Mouse (Mus musculus): ENCODE results near the gene Gas7. TPM values are rescaled to one million over a fixed set of nuclear protein-coding genes. Genes with fewer than 3 reads are reported as not detected.

The Gas7 gene
- total RNA-seq, 1 experiment from 2014 or later: 1.3 TPM

GRCm38 (mm10) chr11:67679300-67679699 is 224.1 kb downstream of the Gas7 start:
- no peak for ATAC-seq (replicated peaks in 1 of 2; ENCODE audit: insufficient read depth in 1 of 2, low FRiP score in 2 of 2, low TSS enrichment in 1 of 2, low read depth in 1 of 2, poor library complexity in 2 of 2, severe bottlenecking in 2 of 2)

DNA sequence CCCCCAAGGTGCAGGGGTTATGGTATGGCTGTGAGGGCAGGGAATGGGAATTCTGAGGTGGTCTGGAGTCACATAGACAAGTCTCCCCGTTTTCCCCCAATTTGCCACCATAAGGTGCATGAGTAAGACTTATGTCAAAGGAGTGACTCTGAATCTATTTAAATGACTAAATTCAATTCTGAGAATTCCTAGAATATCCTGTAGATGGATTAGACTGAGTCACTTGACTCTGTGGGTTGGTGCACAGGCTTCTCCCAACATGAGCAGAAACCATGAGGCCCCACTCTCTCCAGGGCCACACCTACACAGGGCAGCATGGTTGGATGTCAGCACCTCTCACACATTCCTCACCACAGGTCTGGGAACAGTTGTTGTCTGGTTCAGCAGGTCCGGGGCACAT is 224.7 kb downstream of the Gas7 start:
- no peak for ATAC-seq (replicated peaks in 1 of 2; ENCODE audit: insufficient read depth in 1 of 2, low FRiP score in 2 of 2, low TSS enrichment in 1 of 2, low read depth in 1 of 2, poor library complexity in 2 of 2, severe bottlenecking in 2 of 2)

- ATAC-seq (replicated peaks in 1 of 2; ENCODE audit: insufficient read depth in 1 of 2, low FRiP score in 2 of 2, low TSS enrichment in 1 of 2, low read depth in 1 of 2, poor library complexity in 2 of 2, severe bottlenecking in 2 of 2): no peak
Observed at GRCm38 (mm10) chr11:67681871-67682270, 226.6 kb downstream of the Gas7 start.

- ATAC-seq (replicated peaks in 1 of 2; ENCODE audit: insufficient read depth in 1 of 2, low FRiP score in 2 of 2, low TSS enrichment in 1 of 2, low read depth in 1 of 2, poor library complexity in 2 of 2, severe bottlenecking in 2 of 2): no peak
Observed at GRCm38 (mm10) chr11:67686109-67686508, 230.9 kb downstream of the Gas7 start.

- no peak for ATAC-seq (replicated peaks in 1 of 2; ENCODE audit: insufficient read depth in 1 of 2, low FRiP score in 2 of 2, low TSS enrichment in 1 of 2, low read depth in 1 of 2, poor library complexity in 2 of 2, severe bottlenecking in 2 of 2)
Observed at GRCm38 (mm10) chr11:67694703-67695376, 239.6 kb downstream of the Gas7 start, which contains the start of gene Rcvrn. Gene Rcvrn (plus strand): TSS chr11:67695326.

- no peak for ATAC-seq (replicated peaks in 1 of 2; ENCODE audit: insufficient read depth in 1 of 2, low FRiP score in 2 of 2, low TSS enrichment in 1 of 2, low read depth in 1 of 2, poor library complexity in 2 of 2, severe bottlenecking in 2 of 2)
Observed at GRCm38 (mm10) chr11:67712976-67713375, 257.7 kb downstream of the Gas7 start.

DNA sequence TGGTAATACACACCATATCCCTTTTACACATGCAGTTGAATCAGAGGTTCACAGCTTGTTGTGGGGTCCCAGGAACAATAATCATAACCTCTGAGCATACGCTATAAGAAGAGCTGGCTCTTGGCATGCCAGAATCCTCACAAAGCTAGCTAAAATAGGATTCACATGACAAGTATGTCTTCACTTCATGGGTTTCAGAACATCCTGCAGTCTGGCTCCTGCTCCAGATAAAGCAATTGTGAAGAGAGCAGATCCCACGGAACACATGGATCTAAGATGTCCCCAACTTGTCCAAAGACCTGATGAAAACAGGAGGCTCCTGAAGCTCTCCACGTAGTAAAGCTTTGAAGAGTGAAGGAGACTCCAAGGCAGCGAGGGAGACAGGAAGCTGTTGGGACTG is 260.1 kb downstream of the Gas7 start:
- ATAC-seq (replicated peaks in 1 of 2; ENCODE audit: insufficient read depth in 1 of 2, low FRiP score in 2 of 2, low TSS enrichment in 1 of 2, low read depth in 1 of 2, poor library complexity in 2 of 2, severe bottlenecking in 2 of 2): no peak

GRCm38 (mm10) chr11:67721485-67721884 is 266.2 kb downstream of the Gas7 start:
- no peak for ATAC-seq (replicated peaks in 1 of 2; ENCODE audit: insufficient read depth in 1 of 2, low FRiP score in 2 of 2, low TSS enrichment in 1 of 2, low read depth in 1 of 2, poor library complexity in 2 of 2, severe bottlenecking in 2 of 2)

DNA sequence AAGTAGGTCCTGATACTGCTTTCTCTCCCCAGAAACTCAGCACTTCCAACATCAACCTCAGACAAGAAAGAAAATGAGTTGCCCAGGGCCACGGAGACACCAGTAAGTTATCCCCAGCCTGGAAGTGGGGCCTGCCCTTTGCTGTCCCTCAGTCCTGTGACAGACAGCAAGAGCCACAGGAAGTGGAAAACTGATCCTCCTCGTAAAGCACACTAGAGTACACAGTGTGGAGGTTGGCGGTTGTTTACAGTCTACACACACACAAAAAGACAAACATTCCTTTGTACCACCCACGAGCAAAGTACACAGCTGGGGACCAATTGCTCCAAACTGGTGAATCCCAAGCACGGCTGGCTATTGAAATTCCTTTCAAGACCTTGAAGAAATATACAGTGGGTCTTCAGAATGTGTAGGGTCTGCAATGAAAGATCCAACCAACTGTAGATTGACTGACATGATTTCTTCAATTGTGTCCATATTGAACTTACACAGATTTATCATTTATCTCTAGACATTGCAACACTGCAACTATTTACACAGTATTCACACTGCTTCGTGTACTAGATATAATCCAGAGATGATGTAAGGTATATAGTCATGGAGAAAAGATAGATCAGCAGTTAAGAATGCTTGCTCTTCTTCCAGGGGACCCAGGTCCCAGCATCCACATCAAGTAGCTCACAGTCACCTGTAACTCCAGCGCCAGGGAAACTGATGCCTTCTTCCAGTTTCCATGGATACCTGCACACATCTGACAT is 267.3 kb downstream of the Gas7 start:
- ATAC-seq (replicated peaks in 1 of 2; ENCODE audit: insufficient read depth in 1 of 2, low FRiP score in 2 of 2, low TSS enrichment in 1 of 2, low read depth in 1 of 2, poor library complexity in 2 of 2, severe bottlenecking in 2 of 2): no peak

- no peak for ATAC-seq (replicated peaks in 1 of 2; ENCODE audit: insufficient read depth in 1 of 2, low FRiP score in 2 of 2, low TSS enrichment in 1 of 2, low read depth in 1 of 2, poor library complexity in 2 of 2, severe bottlenecking in 2 of 2)
Observed at GRCm38 (mm10) chr11:67723231-67724013, 268.2 kb downstream of the Gas7 start.

GRCm38 (mm10) chr11:67727095-67727494 is 271.9 kb downstream of the Gas7 start:
- ATAC-seq (replicated peaks in 1 of 2; ENCODE audit: insufficient read depth in 1 of 2, low FRiP score in 2 of 2, low TSS enrichment in 1 of 2, low read depth in 1 of 2, poor library complexity in 2 of 2, severe bottlenecking in 2 of 2): no peak

- no peak for ATAC-seq (replicated peaks in 1 of 2; ENCODE audit: insufficient read depth in 1 of 2, low FRiP score in 2 of 2, low TSS enrichment in 1 of 2, low read depth in 1 of 2, poor library complexity in 2 of 2, severe bottlenecking in 2 of 2)
Observed at GRCm38 (mm10) chr11:67728726-67729125, 273.5 kb downstream of the Gas7 start.

- ATAC-seq (replicated peaks in 1 of 2; ENCODE audit: insufficient read depth in 1 of 2, low FRiP score in 2 of 2, low TSS enrichment in 1 of 2, low read depth in 1 of 2, poor library complexity in 2 of 2, severe bottlenecking in 2 of 2): no peak
Observed at GRCm38 (mm10) chr11:67731056-67731455, 275.8 kb downstream of the Gas7 start.

DNA sequence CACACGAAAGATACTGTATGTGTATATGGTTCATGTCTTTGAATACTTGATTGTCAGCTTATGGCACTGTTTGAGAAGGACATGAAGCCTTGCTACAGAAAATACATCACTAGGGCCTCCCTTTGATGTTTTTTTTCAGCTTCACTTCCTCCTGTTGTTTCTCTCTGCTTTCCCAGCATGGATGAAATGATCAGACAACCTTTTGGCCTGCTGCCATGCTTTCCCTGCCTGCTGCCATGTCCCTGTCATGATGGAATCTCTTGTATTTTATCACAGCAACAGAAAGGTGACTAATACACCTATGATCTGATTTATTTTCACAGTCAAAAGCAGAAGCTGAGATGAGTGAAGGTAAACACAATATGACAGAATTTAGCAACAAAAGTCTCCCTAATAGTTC is 278.5 kb downstream of the Gas7 start:
- no peak for ATAC-seq (replicated peaks in 1 of 2; ENCODE audit: insufficient read depth in 1 of 2, low FRiP score in 2 of 2, low TSS enrichment in 1 of 2, low read depth in 1 of 2, poor library complexity in 2 of 2, severe bottlenecking in 2 of 2)

- ATAC-seq (replicated peaks in 1 of 2; ENCODE audit: insufficient read depth in 1 of 2, low FRiP score in 2 of 2, low TSS enrichment in 1 of 2, low read depth in 1 of 2, poor library complexity in 2 of 2, severe bottlenecking in 2 of 2): no peak
Observed at GRCm38 (mm10) chr11:67734597-67734996, 279.4 kb downstream of the Gas7 start.

GRCm38 (mm10) chr11:67738345-67738744 is 283.1 kb downstream of the Gas7 start:
- ATAC-seq (replicated peaks in 1 of 2; ENCODE audit: insufficient read depth in 1 of 2, low FRiP score in 2 of 2, low TSS enrichment in 1 of 2, low read depth in 1 of 2, poor library complexity in 2 of 2, severe bottlenecking in 2 of 2): no peak
